Mouse (Mus musculus): ENCODE data around the gene Ncs1.

- TF ChIP-seq CTCF (conservative IDR thresholded peaks at IDR 0.05; ENCODE audit: insufficient read depth, insufficient read length, low read depth, low read length), result no peak
- TF ChIP-seq POLR2A (IDR thresholded peaks at IDR 0.05; ENCODE audit: low read depth, low read length), result no peak
Measured at GRCm38 (mm10) chr2:31204677-31205076, 40.9 kb upstream of the Ncs1 start.
